Mouse (Mus musculus) c-Kit-negative CD71-positive TER-119-positive erythroid progenitor cells, embryonic 14.5 days (primary cell): ENCODE data around the gene Hnrnpd.

Experiments
- DNase-seq: peaks from one replicate; pipeline ENCODE4 v3.0.0-alpha.2; 2013; ENCODE audit warnings: low read depth, low spot score

Hnrnpd gene

GRCm38 (mm10) chr5:99959960-99960359 is 18.8 kb downstream of the Hnrnpd start:
- no peak for DNase-seq

DNA sequence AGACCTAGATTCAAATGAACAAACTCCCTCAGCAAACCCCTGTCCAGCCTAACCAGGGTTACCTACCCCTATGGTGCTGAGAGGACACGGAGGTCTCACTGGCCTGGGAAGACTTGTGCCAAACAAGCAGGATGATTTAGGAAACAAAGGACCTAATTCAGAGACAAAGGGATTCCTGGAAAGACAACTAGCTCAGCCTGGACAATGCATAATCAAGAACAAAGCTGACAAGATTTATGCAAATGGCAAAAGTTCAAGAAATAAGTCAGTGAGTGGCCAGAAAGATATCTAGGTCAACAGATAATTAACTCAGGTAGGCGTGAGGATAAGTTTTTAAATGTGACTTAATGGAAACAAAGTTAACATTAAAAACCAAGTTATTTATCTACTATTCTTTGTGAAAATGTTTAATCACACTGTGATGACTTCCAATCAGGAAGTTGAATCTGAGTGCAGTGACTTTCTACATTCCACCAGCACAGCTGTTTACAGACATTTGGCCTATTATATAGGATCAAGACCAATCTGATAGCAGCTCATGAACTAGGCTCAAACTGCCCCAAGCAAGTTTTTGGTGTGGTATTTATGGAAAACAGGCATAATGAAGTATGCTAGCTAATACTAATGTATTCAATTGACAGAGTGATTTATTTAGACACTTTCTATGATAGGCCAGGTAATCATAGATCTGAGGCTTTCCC is 19.4 kb downstream of the Hnrnpd start:
- no peak for DNase-seq

- no peak for DNase-seq
Observed at GRCm38 (mm10) chr5:99958666-99959065, 20.1 kb downstream of the Hnrnpd start.

GRCm38 (mm10) chr5:99953883-99954282 is 24.9 kb downstream of the Hnrnpd start:
- DNase-seq: no peak

- no peak for DNase-seq
Observed at GRCm38 (mm10) chr5:99952513-99952912, 26.2 kb downstream of the Hnrnpd start.

DNA sequence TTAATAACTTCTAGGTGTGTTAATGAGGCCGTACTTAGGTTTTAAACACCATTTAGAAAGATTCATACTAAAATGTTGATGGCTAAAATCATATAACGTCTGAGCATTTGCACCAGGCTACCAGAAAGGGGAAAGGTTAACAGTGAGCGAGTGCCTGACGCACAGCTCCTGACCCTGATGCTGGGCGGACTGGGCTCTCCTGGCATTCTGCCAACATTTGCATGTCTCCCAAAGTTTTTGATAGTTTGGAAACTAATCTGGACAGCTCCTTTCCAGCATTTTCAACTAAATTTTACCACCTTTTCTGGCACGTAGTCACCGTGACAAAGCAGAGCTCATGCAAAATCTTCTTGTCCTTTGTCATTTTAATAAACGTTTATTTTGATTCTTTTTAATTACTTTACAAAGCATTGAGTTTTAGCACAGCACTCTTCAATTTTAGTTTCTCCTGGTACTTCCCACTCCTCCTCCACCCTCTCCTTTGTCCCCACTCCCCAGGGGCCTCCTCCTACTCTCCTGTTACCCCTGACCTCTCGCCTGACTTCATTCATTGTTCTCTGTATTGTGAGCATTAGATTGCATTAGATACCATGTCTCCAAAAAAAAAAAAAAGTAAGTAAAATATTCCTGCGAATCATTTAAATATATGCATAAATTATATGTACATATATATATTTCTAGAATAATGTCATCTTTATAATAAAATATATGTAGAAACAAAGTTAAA is 36.8 kb downstream of the Hnrnpd start:
- DNase-seq: no peak

DNA sequence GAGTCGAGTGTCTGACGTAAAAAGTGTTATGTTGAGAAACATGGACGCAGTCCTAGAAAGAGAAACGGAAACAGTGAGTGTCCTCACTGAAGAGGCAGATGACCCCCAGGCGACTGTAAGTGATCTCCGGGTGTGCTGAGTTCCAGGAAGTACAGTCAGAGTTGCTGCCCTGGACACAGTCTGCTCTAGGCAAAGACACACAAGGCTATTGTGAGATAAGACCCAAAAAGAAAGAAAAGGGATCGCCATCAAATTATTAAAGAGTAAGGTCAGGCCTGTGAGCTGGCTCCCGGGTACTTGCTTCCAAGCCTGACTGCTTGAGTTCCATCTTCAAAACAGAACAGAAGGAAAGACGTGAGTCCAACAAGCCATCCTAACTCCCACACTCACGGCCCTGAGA is 37.5 kb downstream of the Hnrnpd start:
- no peak for DNase-seq

DNA sequence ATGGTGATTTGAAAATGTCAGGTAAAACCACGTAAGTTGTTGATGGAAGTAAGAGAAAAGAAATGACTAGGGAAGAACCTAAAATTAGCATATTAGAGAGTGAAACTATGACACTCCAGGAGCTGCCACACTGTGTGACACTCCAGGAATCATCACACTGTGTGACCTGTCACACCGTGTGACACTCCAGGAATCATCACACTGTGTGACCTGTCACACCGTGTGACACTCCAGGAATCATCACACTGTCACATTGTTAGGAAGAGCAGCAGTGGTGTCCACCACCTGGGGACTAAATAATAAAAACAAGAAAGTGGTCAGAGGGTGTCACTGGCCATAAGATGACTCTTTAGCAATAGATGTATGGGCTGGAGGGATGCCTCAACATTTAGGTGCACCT is 39.3 kb downstream of the Hnrnpd start:
- no peak for DNase-seq

DNA sequence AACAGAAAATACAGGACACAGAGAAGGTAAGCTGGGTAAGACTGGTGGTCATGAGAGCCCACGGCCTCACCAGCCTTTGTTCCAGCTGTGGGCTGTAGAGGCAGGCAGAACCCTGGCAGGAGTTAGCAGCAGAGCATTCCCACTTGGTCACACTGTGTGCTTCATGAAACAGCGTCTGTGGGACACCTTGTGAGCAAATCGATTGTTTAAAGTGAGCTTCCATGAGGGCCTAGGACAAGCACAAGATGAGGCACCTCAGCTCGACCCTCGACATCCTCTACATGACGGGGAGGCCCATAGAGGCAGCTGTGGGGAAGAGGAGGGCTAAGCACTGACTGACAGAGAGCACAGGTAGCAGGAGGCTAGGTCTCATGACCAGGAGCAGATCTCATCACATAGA is 46.8 kb downstream of the Hnrnpd start:
- no peak for DNase-seq

- DNase-seq: peak; percentile 41
Observed at GRCm38 (mm10) chr5:99927951-99928350, 50.8 kb downstream of the Hnrnpd start.

GRCm38 (mm10) chr5:99922033-99922432 is 56.7 kb downstream of the Hnrnpd start:
- no peak for DNase-seq

DNA sequence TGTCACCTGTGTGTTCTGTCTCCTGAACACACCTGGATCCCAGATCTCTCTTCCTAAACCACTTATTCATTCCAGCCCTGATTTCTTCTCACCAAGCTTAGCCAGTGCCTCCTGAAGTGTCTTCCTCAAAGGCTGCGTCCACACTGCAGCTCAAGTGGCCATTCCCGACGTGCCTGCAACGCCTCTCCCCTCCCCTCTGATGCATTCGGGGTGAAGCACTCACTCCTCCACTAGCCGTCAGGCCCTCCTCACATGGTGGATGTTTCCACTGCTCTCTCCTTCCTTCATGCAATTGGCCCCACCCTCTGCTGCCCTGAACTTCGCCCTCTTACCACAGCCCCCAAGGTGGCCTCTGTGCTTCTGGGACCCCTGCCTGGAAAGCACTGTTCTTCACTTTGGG is 63.2 kb downstream of the Hnrnpd start:
- no peak for DNase-seq

DNA sequence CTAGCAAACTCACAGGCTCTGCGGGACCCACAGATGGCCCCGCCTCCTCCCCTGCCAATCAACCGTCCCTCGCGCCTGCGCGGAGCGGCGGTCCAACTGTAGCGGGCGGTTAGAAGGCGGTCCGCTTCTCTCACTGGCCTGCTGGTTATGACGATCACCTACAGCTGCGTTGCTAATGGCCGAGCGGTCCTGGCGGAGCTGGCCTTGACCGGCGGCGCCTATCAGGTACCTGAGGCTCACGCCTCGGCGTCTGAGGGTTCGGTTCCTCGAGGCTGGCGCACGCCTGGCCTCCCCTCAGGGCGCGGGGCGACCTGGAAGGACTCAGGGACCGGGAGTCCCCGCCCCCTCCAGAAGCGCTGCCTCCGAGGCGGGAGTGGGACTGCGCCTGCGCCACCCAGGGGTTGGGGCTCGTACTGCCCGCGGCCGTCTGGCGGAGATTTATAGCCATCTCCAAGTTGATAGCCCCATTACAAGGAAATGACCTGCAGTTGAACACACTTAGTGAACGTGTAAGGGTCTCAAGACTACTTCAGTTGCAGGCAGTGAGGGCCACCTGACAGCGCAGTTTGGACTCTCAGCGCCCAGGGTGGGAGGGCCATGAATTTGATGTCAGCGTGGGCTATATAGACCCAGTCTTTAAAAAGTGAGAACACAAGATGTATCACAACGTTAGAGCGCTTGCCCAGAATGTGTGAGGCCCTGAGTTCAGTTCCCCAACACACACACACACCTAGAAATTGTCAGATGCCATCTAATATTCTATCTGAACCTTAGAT is 72.4 kb downstream of the Hnrnpd start, which contains the start of gene Vamp9:
Gene Vamp9 (plus strand): TSS at position 74 of the 776 bp plus-strand sequence.
- DNase-seq: peak; percentile 16
